Mouse (Mus musculus): ENCODE results near the gene Nos1ap.

DNA sequence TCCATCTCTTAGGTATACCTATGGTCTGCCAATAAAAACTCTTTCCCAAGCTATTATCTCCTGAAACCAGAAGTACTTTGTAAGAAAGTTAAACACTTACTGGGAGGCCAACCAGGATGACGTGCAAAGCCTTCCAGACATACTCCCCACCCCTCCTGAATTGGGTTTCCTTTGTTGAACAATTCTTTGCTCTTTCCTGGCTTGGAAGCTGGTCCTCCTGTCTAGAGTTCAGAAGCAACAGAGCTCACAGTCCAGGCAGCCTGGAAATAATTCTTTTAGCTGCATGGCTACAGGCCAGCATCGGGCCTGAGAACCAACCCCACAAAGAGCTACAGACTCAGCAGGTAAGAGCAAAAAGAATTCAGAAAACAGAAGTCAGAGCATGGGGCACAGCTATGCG is 243.4 kb downstream of the Nos1ap start:
- TF ChIP-seq CTCF (IDR thresholded peaks at IDR 0.05; ENCODE audit: low read depth) (no peak), EP300 (optimal IDR thresholded peaks at IDR 0.05) (no peak)
